Mouse (Mus musculus): ENCODE results near the gene Ugt1a5. TPM values are rescaled to one million over a fixed set of nuclear protein-coding genes. Genes with fewer than 3 reads are reported as not detected.

Ugt1a5 gene
- total and polyA plus RNA-seq, 2 experiments from 2014 or later: not detected

GRCm38 (mm10) chr1:88262255-88262654 lies 96.4 kb downstream of the Ugt1a5 start:
- DNase-seq (ENCODE audit: low spot score) (peak; percentile 59), ATAC-seq (ENCODE audit: insufficient read depth, low read depth) (no peak)
- Histone ChIP-seq H3K4me2 (ENCODE audit: low read depth, low read length) (no peak overlapping the region), H3K9ac (replicated peaks; ENCODE audit: low read depth, low read length) (no peak overlapping the region), H3K27ac (ENCODE audit: low read depth) (no peak overlapping the region), H3K27me3 (ENCODE audit: control insufficient read depth, insufficient read depth, low read length) (no peaks in the 10 kb centered on the region), H3K36me3 (replicated peaks; ENCODE audit: control insufficient read depth, insufficient read depth, low read length) (peaks cover 78% of the 10 kb centered on the region), H3K4me3 (ENCODE audit: low read depth, low read length) (no peak overlapping the region), H3K9me3 (replicated peaks; ENCODE audit: control insufficient read depth, low read length) (no peaks in the 10 kb centered on the region), H3K4me1 (ENCODE audit: control insufficient read depth, insufficient read depth) (peaks cover 16% of the 10 kb centered on the region)
- no peak for TF ChIP-seq EP300 (IDR thresholded peaks at IDR 0.05; ENCODE audit: low read depth)
- TF ChIP-seq CTCF (IDR thresholded peaks at IDR 0.05; ENCODE audit: low read depth): no peak
- 75% methylated on average over 4 of the region's 4 CpGs for WGBS

GRCm38 (mm10) chr1:88262961-88263360 lies 97.1 kb downstream of the Ugt1a5 start:
- Histone ChIP-seq H3K4me2 (ENCODE audit: low read depth, low read length) (no peak overlapping the region), H3K4me3 (ENCODE audit: low read depth, low read length) (no peak overlapping the region), H3K9me3 (replicated peaks; ENCODE audit: control insufficient read depth, low read length) (no peaks in the 10 kb centered on the region), H3K27me3 (ENCODE audit: control insufficient read depth, insufficient read depth, low read length) (no peaks in the 10 kb centered on the region), H3K9ac (replicated peaks; ENCODE audit: low read depth, low read length) (no peak overlapping the region), H3K36me3 (replicated peaks; ENCODE audit: control insufficient read depth, insufficient read depth, low read length) (peaks cover 85% of the 10 kb centered on the region), H3K27ac (ENCODE audit: low read depth) (no peak overlapping the region), H3K4me1 (ENCODE audit: control insufficient read depth, insufficient read depth) (peaks cover 16% of the 10 kb centered on the region)
- TF ChIP-seq CTCF (IDR thresholded peaks at IDR 0.05; ENCODE audit: low read depth) (no peak), EP300 (IDR thresholded peaks at IDR 0.05; ENCODE audit: low read depth) (no peak)
- 72% methylated on average over 6 of the region's 6 CpGs for WGBS
- no peak for ATAC-seq (ENCODE audit: insufficient read depth, low read depth)
- no peak for DNase-seq (ENCODE audit: low spot score)

- peaks cover 93% of the 10 kb centered on the region for H3K36me3 ChIP-seq (replicated peaks; ENCODE audit: control insufficient read depth, insufficient read depth, low read length)
- no peaks in the 10 kb centered on the region for H3K9me3 ChIP-seq (replicated peaks; ENCODE audit: control insufficient read depth, low read length)
- no peak overlapping the region for H3K27ac ChIP-seq (ENCODE audit: low read depth)
- H3K4me1 ChIP-seq (ENCODE audit: control insufficient read depth, insufficient read depth): peaks cover 16% of the 10 kb centered on the region
- ATAC-seq (ENCODE audit: insufficient read depth, low read depth) (no peak), DNase-seq (ENCODE audit: low spot score) (no peak)
- H3K9ac ChIP-seq (replicated peaks; ENCODE audit: low read depth, low read length): no peak overlapping the region
- no peak overlapping the region for H3K4me2 ChIP-seq (ENCODE audit: low read depth, low read length)
- WGBS: 90% methylated on average over 5 of the region's 5 CpGs
- H3K27me3 ChIP-seq (ENCODE audit: control insufficient read depth, insufficient read depth, low read length): no peaks in the 10 kb centered on the region
- TF ChIP-seq CTCF (IDR thresholded peaks at IDR 0.05; ENCODE audit: low read depth): no peak
- TF ChIP-seq EP300 (IDR thresholded peaks at IDR 0.05; ENCODE audit: low read depth): no peak
- H3K4me3 ChIP-seq (ENCODE audit: low read depth, low read length): no peak overlapping the region
Observed at GRCm38 (mm10) chr1:88263778-88264177, 98.0 kb downstream of the Ugt1a5 start.

GRCm38 (mm10) chr1:88264237-88264868 lies 98.5 kb downstream of the Ugt1a5 start:
- Histone ChIP-seq H3K4me2 (ENCODE audit: low read depth, low read length) (no peak overlapping the region), H3K27me3 (ENCODE audit: control insufficient read depth, insufficient read depth, low read length) (no peaks in the 10 kb centered on the region), H3K9ac (replicated peaks; ENCODE audit: low read depth, low read length) (no peak overlapping the region), H3K27ac (ENCODE audit: low read depth) (no peak overlapping the region), H3K4me1 (ENCODE audit: control insufficient read depth, insufficient read depth) (peaks cover 10% of the 10 kb centered on the region), H3K9me3 (replicated peaks; ENCODE audit: control insufficient read depth, low read length) (no peaks in the 10 kb centered on the region), H3K36me3 (replicated peaks; ENCODE audit: control insufficient read depth, insufficient read depth, low read length) (peaks cover 99% of the 10 kb centered on the region), H3K4me3 (ENCODE audit: low read depth, low read length) (no peak overlapping the region)
- ATAC-seq (ENCODE audit: insufficient read depth, low read depth): no peak
- WGBS: 74% methylated on average over 7 of the region's 7 CpGs
- TF ChIP-seq EP300 (IDR thresholded peaks at IDR 0.05; ENCODE audit: low read depth) (no peak), CTCF (IDR thresholded peaks at IDR 0.05; ENCODE audit: low read depth) (no peak)
- no peak for DNase-seq (ENCODE audit: low spot score)

GRCm38 (mm10) chr1:88264869-88265240 lies 99.0 kb downstream of the Ugt1a5 start:
- TF ChIP-seq CTCF (IDR thresholded peaks at IDR 0.05; ENCODE audit: low read depth) (no peak), EP300 (IDR thresholded peaks at IDR 0.05; ENCODE audit: low read depth) (no peak)
- H3K36me3 ChIP-seq (replicated peaks; ENCODE audit: control insufficient read depth, insufficient read depth, low read length): peaks cover 99% of the 10 kb centered on the region
- no peak overlapping the region for H3K4me2 ChIP-seq (ENCODE audit: low read depth, low read length)
- H3K9me3 ChIP-seq (replicated peaks; ENCODE audit: control insufficient read depth, low read length): no peaks in the 10 kb centered on the region
- no peak overlapping the region for H3K4me3 ChIP-seq (ENCODE audit: low read depth, low read length)
- no peak overlapping the region for H3K9ac ChIP-seq (replicated peaks; ENCODE audit: low read depth, low read length)
- WGBS: 67% methylated on average over 4 of the region's 4 CpGs
- H3K27me3 ChIP-seq (ENCODE audit: control insufficient read depth, insufficient read depth, low read length): no peaks in the 10 kb centered on the region
- DNase-seq (ENCODE audit: low spot score) (no peak), ATAC-seq (ENCODE audit: insufficient read depth, low read depth) (no peak)
- H3K4me1 ChIP-seq (ENCODE audit: control insufficient read depth, insufficient read depth): 0 out of 2 replicates have a peak, but pooled peaks cover 5% of the 10 kb centered on the region
- no peak overlapping the region for H3K27ac ChIP-seq (ENCODE audit: low read depth)

- Histone ChIP-seq H3K4me2 (ENCODE audit: low read depth, low read length) (no peak overlapping the region), H3K4me1 (ENCODE audit: control insufficient read depth, insufficient read depth) (0 out of 2 replicates have a peak, but pooled peaks cover 5% of the 10 kb centered on the region), H3K9me3 (replicated peaks; ENCODE audit: control insufficient read depth, low read length) (no peaks in the 10 kb centered on the region), H3K27ac (ENCODE audit: low read depth) (no peak overlapping the region), H3K27me3 (ENCODE audit: control insufficient read depth, insufficient read depth, low read length) (no peaks in the 10 kb centered on the region), H3K9ac (replicated peaks; ENCODE audit: low read depth, low read length) (no peak overlapping the region), H3K36me3 (replicated peaks; ENCODE audit: control insufficient read depth, insufficient read depth, low read length) (peaks cover 90% of the 10 kb centered on the region), H3K4me3 (ENCODE audit: low read depth, low read length) (no peak overlapping the region)
- TF ChIP-seq CTCF (IDR thresholded peaks at IDR 0.05; ENCODE audit: low read depth) (no peak), EP300 (IDR thresholded peaks at IDR 0.05; ENCODE audit: low read depth) (no peak)
- ATAC-seq (ENCODE audit: insufficient read depth, low read depth) (no peak), DNase-seq (ENCODE audit: low spot score) (no peak)
- WGBS: 88% methylated on average over 13 of the region's 13 CpGs
Observed at GRCm38 (mm10) chr1:88266123-88266522, 100.3 kb downstream of the Ugt1a5 start.

Data from heart, postnatal 0 days (tissue).